Mouse (Mus musculus) bone marrow macrophage, adult 2 months (primary cell): ENCODE measurements around the gene Eid2. TPM values are rescaled to one million over a fixed set of nuclear protein-coding genes. Genes with fewer than 3 reads are reported as not detected.

Experiments
- H3K27ac ChIP-seq: 2 replicates; pipeline ENCODE4 v1.5.1; 2012; ENCODE audit warnings: low read depth, low read length; ENCODE audit not compliant: insufficient read depth
- H3K4me1 ChIP-seq: 2 replicates; pipeline ENCODE4 v1.6.1; 2012; ENCODE audit warnings: low read length; ENCODE audit not compliant: control insufficient read depth, insufficient read depth
- H3K4me3 ChIP-seq: 2 replicates; pipeline ENCODE4 v1.5.1; 2012; ENCODE audit warnings: mild to moderate bottlenecking, low read length, moderate library complexity; ENCODE audit not compliant: insufficient read depth
- CTCF ChIP-seq: IDR thresholded peaks from 2 replicates; pipeline ENCODE4 v1.5.1; 2012; ENCODE audit warnings: low read depth, mild to moderate bottlenecking, low read length, moderate library complexity
- POLR2A ChIP-seq: IDR thresholded peaks from 2 replicates; pipeline ENCODE4 v1.6.1; 2012; ENCODE audit warnings: mild to moderate bottlenecking, low read depth, low read length, borderline replicate concordance
- polyA plus RNA-seq: library from polyadenylated mRNA; stranded (reverse); fragments of >200 nt; gene quantifications from 2 replicates; pipeline ENCODE4 v1.2.4, GENCODE M21; 2012; ENCODE audit not compliant: missing spikeins, insufficient read depth, insufficient read length

The Eid2 gene
- polyA plus RNA-seq, 1 experiment: 1.6 TPM

DNA sequence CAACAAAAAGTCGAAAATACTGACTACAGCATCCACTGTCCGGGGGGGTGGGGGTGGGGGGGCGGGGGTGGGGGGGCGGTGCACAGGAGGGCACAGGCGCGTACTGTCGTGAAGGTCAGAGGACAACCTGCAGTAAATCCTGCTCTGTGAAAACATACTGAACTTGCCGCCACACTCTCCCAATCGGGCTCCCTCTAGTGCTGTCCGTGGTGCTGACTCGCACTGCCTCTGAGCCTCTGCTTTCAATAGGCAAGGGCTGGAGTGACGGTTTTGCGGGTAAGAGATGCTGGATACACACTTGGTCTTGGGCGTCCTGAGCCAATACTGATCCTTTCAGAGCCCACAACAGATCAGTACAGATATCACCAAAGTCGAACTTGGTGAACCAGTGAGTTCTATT lies 3.9 kb upstream of the Eid2 start:
- Histone ChIP-seq H3K4me1 (peaks cover 1% of the 10 kb centered on the region; the same call in 1 of the 2 replicates), H3K27ac (no peak overlapping the region), H3K4me3 (no peak overlapping the region)
- TF ChIP-seq CTCF (no peak), POLR2A (no peak)

DNA sequence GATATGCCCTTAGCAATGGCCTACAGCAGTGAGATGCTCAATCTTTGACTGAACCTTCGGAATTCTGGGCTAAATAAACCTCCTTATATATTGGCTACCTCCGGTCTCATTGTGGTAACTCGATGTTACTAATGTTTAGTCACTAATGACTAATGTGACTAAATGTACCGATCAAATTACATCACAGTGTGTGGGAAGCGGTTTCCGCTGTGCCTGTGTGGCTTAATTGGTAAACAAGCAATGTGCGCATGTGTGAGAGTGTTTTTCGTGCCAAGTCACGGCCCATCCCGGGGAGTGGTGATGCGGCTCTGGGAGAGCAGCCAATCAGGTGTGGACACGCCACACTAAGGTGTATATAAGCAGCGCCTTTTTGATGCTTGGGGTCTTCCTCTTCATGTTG lies 2.3 kb upstream of the Eid2 start:
- H3K27ac ChIP-seq: no peak overlapping the region
- H3K4me3 ChIP-seq: no peak overlapping the region
- peaks cover 2% of the 10 kb centered on the region; the same call in 1 of the 2 replicates for H3K4me1 ChIP-seq
- TF ChIP-seq POLR2A (no peak), CTCF (no peak)

DNA sequence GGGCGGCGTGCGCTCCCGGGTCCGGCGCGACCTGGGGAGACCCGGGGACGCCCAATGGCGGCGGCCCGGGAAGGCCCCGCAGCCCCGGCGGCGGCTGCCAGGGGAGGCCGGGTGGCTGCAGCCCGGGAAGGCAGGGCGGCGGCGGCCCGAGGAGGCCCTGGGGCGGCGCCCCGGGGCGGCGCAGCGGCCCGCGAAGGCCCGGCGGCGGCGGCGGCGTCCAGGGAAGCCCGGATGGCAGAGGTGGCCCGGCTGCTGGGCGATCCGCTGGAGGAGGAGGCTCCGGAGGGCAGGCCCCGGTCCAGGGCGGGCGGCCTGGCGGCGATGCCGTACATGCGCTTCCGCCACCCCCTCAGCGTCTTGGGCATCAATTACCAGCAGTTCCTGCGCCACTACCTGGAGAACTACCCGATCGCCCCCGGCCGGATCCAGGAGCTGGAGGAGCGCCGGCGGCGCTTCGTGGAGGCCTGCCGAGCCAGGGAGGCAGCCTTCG lies 406 bp downstream of the Eid2 start:
- peak overlapping the region; percentile 73 for H3K4me3 ChIP-seq
- 0 out of 2 replicates have a peak overlapping the region, but pooled peaks have one; percentile 21 for H3K27ac ChIP-seq
- peaks cover 2% of the 10 kb centered on the region; the same call in 1 of the 2 replicates for H3K4me1 ChIP-seq
- TF ChIP-seq POLR2A (no peak), CTCF (no peak)

DNA sequence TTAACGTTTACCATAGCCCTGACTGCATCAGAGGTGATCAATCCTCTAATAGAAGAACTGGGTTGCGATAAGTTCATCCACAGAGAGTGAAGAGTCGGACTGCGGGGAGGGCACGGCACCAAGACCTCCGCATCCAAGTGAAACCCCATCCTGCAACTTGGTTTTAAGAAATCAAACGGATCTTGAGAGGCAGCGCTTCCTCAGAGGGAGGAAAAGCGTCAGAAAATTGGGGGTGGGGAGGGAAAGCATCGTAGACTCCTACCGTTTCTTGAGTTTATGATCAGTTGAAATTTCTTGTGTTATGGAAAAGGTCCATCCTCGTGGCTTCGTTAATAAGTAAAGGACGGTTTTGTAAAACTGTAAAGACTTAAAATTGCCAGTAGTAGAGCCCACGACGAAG lies 895 bp downstream of the Eid2 start:
- TF ChIP-seq CTCF (no peak), POLR2A (no peak)
- Histone ChIP-seq H3K4me3 (peak overlapping the region; percentile 73), H3K4me1 (peaks cover 2% of the 10 kb centered on the region; the same call in 1 of the 2 replicates), H3K27ac (no peak overlapping the region)

DNA sequence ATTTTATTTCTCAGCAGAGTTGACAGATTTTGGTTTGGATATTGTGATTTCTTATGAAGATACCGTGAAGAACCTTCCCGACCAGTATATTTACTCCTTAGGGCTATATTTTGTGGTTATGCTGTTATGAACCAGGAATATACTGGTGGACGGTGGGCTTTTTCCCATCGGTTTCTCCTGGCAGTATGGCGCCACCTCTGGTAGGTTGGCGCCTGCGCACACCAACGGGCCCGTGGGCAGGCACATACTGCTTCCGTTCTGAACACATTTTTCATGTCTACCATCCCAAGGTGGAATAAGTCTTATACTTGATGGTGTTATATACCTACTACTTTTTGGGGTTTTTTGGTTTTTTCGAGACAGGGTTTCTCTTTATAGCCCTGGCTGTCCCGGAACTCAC lies 1.7 kb downstream of the Eid2 start:
- Histone ChIP-seq H3K4me3 (no peak overlapping the region), H3K4me1 (peaks cover 2% of the 10 kb centered on the region; the same call in 1 of the 2 replicates), H3K27ac (no peak overlapping the region)
- no peak for TF ChIP-seq POLR2A
- 0 out of 2 replicates have a peak, but pooled peaks have one; percentile 18 for TF ChIP-seq CTCF

DNA sequence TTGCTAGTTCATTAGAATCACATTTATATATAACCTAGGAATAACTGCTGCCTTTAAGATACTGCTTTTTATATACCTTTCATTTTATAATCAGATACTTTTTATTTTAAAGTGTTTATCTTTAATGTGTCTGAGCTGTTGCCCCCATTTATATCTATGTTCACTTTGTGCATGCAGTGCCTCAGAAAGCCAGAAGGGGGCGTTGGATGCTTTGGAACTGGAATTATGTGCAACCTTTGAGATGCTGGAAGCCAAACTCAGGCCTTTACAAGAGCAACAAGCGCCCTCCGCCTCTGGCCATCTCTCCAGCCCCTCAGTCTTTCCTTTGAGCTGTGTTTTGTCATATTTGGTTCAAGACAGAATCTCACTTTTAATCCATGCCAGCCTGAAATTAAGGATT lies 4.1 kb downstream of the Eid2 start:
- H3K4me3 ChIP-seq: no peak overlapping the region
- H3K4me1 ChIP-seq: peaks cover 2% of the 10 kb centered on the region; the same call in 1 of the 2 replicates
- TF ChIP-seq CTCF (no peak; the same call in 1 of the 2 replicates), POLR2A (no peak)
- no peak overlapping the region for H3K27ac ChIP-seq

DNA sequence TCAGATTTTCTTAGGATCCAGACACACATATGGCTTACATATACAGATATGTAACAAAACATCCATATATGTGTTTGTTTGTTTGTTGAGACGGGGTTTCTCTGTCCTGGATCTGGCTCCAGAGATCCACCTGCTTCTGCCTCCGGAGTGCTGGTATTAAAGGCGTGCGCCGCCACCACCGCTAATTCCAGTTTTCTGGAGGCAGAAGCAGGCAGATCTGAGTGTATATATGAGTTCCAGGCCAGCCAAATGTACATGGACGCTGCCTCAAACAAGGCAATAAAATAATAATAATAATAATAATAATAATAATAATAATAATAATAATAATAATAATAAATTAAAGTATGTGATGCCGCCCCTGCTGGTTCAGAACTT lies 9.5 kb downstream of the Eid2 start:
- Histone ChIP-seq H3K4me3 (no peak overlapping the region), H3K27ac (no peak overlapping the region)
- TF ChIP-seq CTCF (no peak), POLR2A (no peak)

DNA sequence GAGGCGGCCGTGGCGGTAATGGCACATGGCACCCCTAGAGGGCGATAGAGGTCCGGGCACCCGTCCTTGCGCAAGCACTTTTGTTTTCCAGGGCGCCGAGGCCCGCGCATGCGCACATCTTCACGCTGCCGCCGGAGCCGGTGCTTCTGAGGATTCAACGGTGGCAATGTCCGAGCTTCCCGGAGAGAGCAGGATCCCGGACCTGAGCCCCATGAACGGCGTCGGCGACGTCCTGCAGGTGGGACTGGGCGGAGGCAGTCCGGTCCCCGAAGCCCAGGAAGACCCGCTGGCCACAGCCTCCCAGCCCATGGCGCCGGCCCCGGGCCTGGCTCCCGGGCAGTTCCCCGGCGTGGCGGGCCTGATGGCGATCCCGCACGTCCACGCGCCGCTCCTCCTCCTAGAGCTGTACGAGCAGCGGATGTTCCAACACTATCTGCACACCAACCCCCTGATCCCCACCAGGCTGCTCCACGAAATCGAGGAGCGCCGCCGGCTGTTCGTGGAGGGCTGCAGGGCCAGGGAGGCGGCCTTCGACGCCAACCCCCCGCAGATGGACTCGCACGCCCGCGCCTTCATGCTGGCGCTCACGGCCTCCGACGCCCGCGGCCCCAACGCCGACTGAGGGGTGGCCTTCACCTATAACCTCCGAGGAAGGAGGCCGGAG lies 10.1 kb downstream of the Eid2 start, which contains the start of gene Eid2b:
TSS of gene Eid2b (plus strand) at position 125 of the 664 bp plus-strand sequence.
- Histone ChIP-seq H3K4me1 (peaks cover 6% of the 10 kb centered on the region; the same call in 1 of the 2 replicates), H3K4me3 (peak within 1 kb of the TSS; percentile 70), H3K27ac (no peak within 1 kb of the TSS)
- TF ChIP-seq POLR2A (no peak), CTCF (peak; percentile 25; the same call in 1 of the 2 replicates)

More for the DNA sequence above, 9.5 kb downstream of the Eid2 start:
- H3K4me1 ChIP-seq: peaks cover 6% of the 10 kb centered on the region; the same call in 1 of the 2 replicates

DNA sequence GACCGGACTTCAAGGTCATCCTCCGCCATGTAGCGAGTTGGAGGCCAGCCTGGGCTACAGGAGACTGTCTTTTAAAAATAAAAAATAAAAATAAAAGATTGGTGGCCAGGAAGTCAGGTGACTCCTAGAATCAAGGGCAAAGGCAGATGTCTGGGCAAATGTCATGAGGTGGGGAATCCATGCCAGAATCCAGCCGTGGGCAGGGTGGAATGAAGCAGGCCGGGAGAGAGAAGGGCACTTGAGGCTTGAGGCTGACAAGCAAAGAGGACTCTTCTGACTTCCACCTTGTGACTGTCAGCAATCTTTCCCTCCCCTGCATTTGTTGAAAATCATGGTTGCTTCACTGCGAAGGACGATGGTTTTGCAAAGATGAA lies 10.6 kb downstream of the Eid2 start:
- Histone ChIP-seq H3K4me3 (peak overlapping the region; percentile 70), H3K4me1 (peaks cover 6% of the 10 kb centered on the region; the same call in 1 of the 2 replicates), H3K27ac (no peak overlapping the region)
- TF ChIP-seq POLR2A: no peak
- TF ChIP-seq CTCF: no peak

DNA sequence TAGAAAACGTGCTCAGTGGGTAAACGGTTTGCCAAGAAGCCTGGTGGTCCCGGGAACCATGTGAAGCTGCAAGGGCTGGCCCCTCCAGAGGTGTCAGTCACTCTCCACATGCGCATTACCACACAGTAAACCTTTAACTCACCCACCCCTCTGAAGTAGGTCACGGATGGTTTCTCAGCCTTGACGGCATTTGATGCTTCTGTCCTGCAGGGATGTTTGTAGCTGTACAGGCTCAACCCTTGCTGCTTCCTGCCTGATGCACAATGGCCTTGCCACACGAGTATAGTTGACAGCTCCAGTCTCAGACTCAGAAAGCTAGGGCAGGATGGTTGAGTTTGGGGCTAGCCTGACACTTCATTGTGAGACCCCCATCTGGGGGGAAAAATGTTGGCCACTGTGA lies 12.9 kb downstream of the Eid2 start:
- TF ChIP-seq POLR2A: no peak
- no peak for TF ChIP-seq CTCF
- H3K27ac ChIP-seq: no peak overlapping the region
- H3K4me1 ChIP-seq: peaks cover 6% of the 10 kb centered on the region; the same call in 1 of the 2 replicates
- no peak overlapping the region for H3K4me3 ChIP-seq
